Mouse (Mus musculus) cerebellum, adult 9-10 months (tissue): ENCODE measurements at regions not wholly inside any gene's neighbourhood (a gene's known extent, or its start where the extent isn't known, plus 50 kb on each side); places are given as distances from the start of the nearest gene placed in this dataset.

ENCODE experiments used
- DNase-seq: peaks from one replicate; pipeline ENCODE4 v3.0.0; 2022

DNA sequence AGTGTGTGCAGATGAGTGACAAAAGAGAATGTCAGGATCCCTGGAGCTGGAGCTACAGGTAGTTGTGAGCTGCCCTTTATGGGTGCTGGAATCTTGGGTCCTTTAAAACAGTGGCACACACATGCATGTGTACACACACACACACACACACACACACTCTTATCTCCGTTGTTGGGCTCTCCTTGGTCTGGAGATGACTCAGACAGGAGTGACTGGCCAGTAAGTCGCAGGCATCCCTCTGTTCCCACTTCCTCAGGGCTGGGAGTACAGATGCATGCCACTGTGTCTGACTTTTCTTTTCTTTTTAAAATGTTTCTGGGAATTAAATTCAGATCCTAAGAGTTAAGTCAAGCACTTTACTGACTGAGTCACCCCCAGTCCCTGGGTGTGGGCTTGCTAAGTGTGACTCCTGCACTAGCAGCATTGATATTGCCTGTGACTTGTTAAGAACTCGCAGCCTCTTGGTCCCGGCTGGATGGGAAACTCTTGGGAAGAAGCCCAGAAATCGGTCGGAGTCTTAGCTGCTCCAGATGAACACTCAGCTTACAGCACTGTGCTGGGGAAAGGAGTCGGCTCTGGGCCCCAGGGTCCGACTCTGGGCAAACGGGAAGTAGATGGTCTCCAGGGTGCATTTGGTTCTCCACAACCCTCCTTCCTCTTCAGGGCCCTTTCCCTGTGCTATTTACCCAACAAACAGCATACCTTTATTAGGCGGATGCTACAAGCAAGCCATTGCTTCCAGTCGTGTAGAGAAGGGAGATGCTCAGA is 233.0 kb upstream of the Cxcr4 start:
- DNase-seq, result no peak

DNA sequence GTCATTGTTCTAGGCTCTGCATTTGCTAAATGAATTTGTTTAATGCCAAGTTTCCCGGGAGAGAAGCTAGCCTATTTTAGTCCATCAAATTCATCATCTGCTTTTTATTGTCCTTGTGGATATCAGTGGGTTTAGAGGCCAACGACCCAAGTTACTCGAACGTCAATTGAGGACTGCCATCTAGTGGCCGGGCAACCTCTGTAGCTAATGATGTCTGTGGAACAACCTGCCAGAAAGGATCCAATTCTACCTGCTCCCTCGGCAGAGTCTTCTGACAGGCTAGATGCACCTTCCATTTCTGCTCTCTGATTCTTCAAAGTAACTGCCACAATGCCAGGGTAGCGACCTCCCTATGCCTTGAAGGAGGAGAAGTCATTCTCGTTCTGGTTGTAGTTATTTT is 232.1 kb upstream of the Cxcr4 start:
- DNase-seq, result peak; percentile 36

- no peak for DNase-seq
Observed at GRCm38 (mm10) chr1:128821991-128822390, 229.9 kb upstream of the Cxcr4 start.

DNA sequence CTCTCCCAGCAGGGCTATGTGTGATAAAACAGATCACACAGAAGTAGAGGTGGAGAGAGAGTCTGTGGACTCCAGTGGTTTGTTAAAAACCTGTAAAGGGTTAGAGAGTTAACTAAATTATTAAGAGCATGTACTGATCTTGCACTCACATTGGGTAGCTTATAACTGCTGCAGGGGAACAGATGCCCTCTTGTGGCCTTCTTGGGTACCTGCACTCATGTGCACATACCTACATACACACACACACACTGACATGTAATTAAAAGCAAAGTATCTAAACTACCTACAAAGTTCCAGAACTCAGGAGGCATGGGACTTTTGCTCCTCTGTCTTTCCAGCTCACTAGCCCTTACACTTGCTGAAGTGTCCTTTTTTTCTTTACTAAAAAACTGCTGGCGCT is 228.4 kb upstream of the Cxcr4 start:
- no peak for DNase-seq

DNA sequence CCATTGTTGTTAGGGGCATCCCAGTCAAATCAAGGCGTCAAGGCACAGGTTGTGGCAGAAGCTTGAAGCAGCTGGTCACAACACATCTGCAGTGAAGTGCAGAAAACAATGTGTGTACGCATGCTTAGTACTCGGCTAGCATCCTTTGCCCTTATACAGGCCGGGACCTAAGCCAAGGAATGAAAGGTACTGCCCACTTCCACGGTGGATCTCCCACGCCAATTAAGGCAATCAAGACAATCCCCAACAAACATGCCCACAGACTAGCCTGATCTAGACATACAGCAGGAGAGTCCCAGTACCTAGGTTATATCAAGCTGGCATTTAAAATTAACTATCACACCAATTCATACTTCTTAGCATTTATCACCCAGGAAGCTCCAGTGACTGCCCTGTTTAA is 227.5 kb upstream of the Cxcr4 start:
- no peak for DNase-seq

- no peak for DNase-seq
Observed at GRCm38 (mm10) chr1:128813379-128813778, 221.3 kb upstream of the Cxcr4 start.

DNA sequence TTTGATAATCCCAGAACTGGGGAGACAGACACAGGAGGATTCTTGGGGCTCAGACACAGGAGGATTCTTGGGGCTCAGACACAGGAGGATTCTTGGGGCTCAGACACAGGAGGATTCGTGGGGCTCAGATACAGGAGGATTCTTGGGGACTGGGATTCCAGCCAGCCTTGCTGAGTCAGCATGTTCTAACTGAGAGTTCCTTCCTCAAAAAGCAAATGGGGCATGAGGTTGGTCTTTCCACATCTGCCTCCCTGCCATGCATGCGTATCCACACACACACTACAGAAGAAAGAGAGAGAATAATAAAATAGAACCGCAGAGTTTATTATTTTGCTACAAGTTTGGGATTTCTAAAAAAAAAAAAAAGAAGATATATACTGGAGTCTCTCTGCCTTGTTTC is 218.8 kb upstream of the Cxcr4 start:
- no peak for DNase-seq

- DNase-seq, result no peak
Observed at GRCm38 (mm10) chr1:128810094-128810493, 218.0 kb upstream of the Cxcr4 start.

- DNase-seq, result no peak
Observed at GRCm38 (mm10) chr1:128809601-128810000, 217.5 kb upstream of the Cxcr4 start.

GRCm38 (mm10) chr1:128808599-128808998 is 216.5 kb upstream of the Cxcr4 start:
- DNase-seq, result no peak

DNA sequence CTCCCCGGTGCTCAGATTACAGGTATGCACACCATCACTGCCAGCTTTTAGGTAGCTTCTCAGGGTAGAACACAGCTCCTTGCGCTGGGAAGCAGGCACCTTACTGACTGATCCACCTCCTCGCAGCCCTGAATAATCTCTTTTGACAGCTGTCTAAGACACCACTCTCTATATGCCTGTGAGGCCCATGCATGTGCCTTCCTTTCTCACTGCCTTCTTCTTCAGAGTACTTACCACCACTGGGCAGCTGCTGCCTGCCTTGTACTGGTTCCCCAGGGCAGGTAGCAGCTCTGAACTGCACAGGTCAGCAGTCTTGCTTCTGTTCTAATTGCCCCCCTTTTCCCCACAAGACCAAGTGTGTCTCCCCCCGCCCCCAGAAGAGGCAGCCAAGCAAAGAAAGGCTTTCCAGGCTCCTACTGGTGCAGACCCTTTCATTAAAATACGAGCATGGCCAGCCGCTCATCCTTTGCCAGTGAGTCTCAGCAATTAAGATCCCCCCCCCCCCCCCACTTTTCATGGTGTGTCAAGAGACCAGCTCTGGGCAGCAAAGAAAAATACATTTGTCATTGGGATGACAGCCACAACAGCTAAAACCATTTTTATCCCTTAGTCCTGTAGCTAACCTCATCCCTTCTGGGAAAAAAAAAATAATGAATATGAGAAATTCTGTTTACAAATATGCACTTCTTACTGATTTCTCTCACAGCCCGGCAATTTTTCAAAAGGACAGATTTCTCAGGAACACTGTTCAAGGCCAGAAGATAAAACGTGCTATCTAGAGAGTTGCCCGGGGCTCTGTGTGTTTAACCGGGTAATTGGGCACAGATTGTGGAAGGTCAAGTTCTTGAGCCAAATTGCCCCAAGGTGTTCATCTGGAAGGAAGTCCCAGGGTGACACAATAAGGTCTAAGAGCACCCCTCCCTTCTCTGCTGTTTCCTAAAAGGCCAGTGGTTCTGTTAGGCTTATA is 213.9 kb upstream of the Cxcr4 start:
- no peak for DNase-seq

GRCm38 (mm10) chr1:128803433-128804060 is 211.5 kb upstream of the Cxcr4 start:
- no peak for DNase-seq

- DNase-seq, result no peak
Observed at GRCm38 (mm10) chr1:128803058-128803432, 211.0 kb upstream of the Cxcr4 start.

GRCm38 (mm10) chr1:128798721-128799120 is 206.6 kb upstream of the Cxcr4 start:
- DNase-seq, result no peak

- no peak for DNase-seq
Observed at GRCm38 (mm10) chr1:128795654-128796053, 203.6 kb upstream of the Cxcr4 start.

DNA sequence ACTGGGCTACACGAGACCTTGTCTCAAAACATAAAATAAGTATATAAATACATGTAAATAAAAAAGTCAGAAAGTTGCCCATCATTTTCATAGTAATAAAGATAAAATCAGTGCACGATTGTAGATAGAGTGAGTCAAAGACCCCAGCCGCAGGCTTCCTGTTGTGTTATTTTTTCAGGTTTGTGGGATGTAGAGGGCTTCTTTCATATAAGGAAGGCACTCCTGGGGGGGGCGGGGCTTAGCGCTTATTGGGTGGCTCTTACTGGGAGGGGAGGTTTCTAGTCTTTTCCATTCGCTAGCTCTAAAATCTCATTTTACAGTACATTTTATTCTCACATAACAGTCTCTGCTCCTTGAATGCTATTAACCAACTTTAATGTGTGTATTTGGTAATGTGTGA is 198.8 kb upstream of the Cxcr4 start:
- no peak for DNase-seq

DNA sequence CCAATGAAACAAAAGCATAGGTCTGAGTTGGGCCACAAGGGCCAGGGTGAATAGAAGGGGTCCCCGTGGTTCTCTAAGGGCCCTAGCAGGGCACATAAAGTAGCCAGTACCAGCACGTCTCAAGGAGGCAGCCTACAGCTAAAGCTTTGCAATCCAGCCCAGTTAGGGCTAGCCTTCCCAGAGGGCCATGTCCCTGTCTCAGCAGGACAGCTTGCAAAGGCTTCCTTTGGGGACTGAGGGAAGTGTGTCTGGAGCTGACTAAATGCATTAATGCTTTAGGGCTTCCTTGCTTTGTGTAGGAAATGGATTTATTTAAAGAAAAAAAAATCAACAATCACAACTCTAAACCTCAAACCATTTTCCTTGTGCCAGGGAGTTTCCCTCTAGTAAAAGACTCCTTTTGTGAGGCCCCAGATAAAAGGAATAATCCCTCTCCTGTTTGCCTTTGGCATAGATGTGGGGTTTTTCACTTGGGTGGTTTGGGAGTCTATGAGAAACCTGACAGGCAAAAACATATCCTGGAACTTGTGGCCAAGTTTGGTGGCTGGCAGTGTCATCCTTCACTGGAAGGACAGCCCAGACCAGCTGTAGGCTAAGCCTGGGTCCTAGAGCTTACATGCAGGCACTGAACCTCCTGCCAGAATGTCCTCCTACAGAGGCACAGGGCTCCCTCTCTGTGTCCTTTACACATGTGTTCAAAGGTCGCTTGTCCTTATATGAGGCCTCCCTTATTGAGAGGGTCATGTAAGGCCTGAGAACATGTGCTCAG is 197.7 kb upstream of the Cxcr4 start:
- no peak for DNase-seq

DNA sequence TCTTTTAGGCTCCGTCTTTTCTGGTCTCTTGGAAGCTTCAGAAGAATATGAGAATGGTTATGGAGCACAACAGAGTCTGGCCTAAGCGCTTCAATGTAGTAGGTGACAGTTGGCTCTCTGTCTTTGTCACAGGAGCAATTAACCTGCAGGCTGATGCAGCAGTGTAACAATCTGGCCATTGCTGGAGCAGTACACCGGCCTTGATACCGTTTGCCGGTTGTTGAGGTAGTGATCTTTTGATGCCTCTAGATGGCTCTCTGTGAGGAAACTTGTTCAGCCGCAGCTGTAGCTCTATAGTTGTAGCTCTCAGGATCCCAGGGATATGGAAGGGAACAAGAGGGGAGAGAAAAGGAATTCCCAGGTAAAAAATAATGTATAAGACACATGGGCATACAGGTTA is 196.1 kb upstream of the Cxcr4 start:
- DNase-seq, result no peak

DNA sequence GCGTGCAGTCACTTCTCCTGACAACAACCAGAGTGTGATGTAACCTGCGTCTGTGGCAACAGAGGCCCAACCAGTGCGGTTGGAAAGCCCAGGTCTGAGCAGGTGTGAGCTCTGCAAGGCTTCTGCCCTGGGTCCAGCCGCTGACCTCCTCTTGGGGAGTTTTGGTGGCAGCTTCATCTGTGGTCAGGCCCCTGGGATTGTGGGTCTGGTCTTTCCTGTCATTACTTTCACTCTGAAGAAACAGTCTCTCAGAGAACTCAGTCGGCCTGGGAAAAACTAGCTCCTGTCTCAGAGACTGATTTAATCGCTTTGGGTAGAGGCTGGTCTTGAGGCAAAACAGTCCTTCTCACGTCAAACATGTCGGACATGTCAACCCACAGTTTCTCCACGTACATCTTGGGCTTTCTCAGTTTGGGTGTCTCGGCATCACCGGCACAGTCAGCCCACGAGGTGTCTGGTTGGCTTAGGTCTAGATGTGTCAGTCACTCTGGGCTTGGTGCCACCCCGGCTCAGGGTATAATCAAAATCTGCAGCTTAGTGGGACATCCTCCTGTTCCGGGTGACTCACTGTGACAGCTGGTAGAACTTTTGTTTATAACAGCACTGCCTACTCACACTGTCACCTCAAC is 195.0 kb upstream of the Cxcr4 start:
- DNase-seq, result no peak

DNA sequence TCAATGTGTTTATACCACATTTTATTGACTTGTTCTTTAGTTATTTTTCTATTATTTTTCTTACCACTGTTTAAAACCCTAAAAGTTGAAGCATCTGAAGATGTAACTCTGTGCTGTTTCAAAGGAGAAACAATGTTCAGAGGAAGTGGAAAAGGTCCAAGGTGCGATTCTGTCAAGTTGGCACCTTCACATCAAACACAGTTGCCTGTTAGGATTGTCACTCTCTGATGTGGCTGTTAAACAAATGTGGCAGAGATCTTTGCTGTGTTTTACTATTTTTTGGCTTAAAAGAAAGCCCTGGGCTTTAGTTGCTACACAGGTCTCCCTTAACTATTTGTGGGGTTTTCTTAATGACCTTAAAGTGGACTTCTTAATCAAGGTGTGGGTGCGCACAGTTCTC is 190.2 kb upstream of the Cxcr4 start:
- DNase-seq, result no peak

DNA sequence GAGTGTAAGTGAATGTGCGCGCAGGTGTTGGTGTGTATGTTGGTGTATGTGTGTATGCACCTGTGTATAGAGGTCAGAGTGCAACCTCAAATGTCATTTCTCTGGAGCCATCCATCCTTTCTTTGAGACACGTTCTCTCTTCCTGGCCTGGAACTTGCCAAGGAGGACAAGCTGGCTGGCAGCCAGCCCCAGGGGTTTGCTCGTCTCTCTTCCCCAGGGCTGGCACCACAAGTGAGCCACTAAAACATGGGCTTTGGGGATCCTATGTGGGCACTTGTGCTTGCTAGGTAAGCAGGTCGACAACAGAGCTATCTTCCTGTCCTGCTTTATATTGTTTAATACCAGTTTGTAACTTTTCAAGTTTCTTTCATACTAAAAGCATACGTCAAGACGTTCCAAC is 189.8 kb upstream of the Cxcr4 start:
- DNase-seq, result no peak

- no peak for DNase-seq
Observed at GRCm38 (mm10) chr1:128781311-128781710, 189.2 kb upstream of the Cxcr4 start.
